Mouse (Mus musculus): ENCODE measurements around the gene Cacna2d3. TPM values are rescaled to one million over a fixed set of nuclear protein-coding genes. Genes with fewer than 3 reads are reported as not detected.

The Cacna2d3 gene
- polyA plus RNA-seq, 1 experiment from 2014 or later, result 0.16 TPM

GRCm38 (mm10) chr14:29712621-29713020, 9.0 kb downstream of the Cacna2d3 start:
- H3K27ac ChIP-seq, result no peak overlapping the region
- H3K9me3 ChIP-seq (replicated peaks), result no peaks in the 10 kb centered on the region
- DNase-seq, result no peak
- H3K4me1 ChIP-seq (replicated peaks), result no peaks in the 10 kb centered on the region
- WGBS (ENCODE audit: insufficient replicate concordance), result 55% methylated on average over 3 of the region's 3 CpGs
- H3K27me3 ChIP-seq, result peaks cover 9% of the 10 kb centered on the region
- no peak overlapping the region for H3K4me2 ChIP-seq
- H3K36me3 ChIP-seq, result no peaks in the 10 kb centered on the region
- no peak for ATAC-seq (ENCODE audit: low read depth)
- H3K9ac ChIP-seq, result no peak overlapping the region
- H3K4me3 ChIP-seq (replicated peaks), result no peak overlapping the region

GRCm38 (mm10) chr14:29707561-29708335, 13.9 kb downstream of the Cacna2d3 start:
- ATAC-seq (ENCODE audit: low read depth), result no peak
- 43% methylated on average over 18 of the region's 18 CpGs for WGBS (ENCODE audit: insufficient replicate concordance)

GRCm38 (mm10) chr14:29702762-29703161, 18.9 kb downstream of the Cacna2d3 start:
- Histone ChIP-seq H3K4me2 (no peak overlapping the region), H3K4me3 (replicated peaks) (no peak overlapping the region), H3K9ac (no peak overlapping the region), H3K36me3 (no peaks in the 10 kb centered on the region), H3K27me3 (0 out of 2 replicates have a peak, but pooled peaks cover 2% of the 10 kb centered on the region), H3K4me1 (replicated peaks) (no peaks in the 10 kb centered on the region), H3K27ac (no peak overlapping the region), H3K9me3 (replicated peaks) (no peaks in the 10 kb centered on the region)
- DNase-seq (no peak), ATAC-seq (ENCODE audit: low read depth) (no peak)
- WGBS (ENCODE audit: insufficient replicate concordance), result 47% methylated on average over 5 of the region's 5 CpGs

More at GRCm38 (mm10) chr14:29707561-29708335, 13.9 kb downstream of the Cacna2d3 start:
- no peak overlapping the region for H3K27ac ChIP-seq
- H3K27me3 ChIP-seq, result 0 out of 2 replicates have a peak, but pooled peaks cover 5% of the 10 kb centered on the region
- no peaks in the 10 kb centered on the region for H3K36me3 ChIP-seq
- no peaks in the 10 kb centered on the region for H3K9me3 ChIP-seq (replicated peaks)
- H3K4me3 ChIP-seq (replicated peaks), result no peak overlapping the region
- H3K4me1 ChIP-seq (replicated peaks), result no peaks in the 10 kb centered on the region
- H3K9ac ChIP-seq, result no peak overlapping the region
- H3K4me2 ChIP-seq, result no peak overlapping the region
- DNase-seq, result no peak

- Histone ChIP-seq H3K4me3 (replicated peaks) (no peak overlapping the region), H3K36me3 (no peaks in the 10 kb centered on the region), H3K9me3 (replicated peaks) (no peaks in the 10 kb centered on the region), H3K27ac (no peak overlapping the region), H3K4me2 (no peak overlapping the region), H3K4me1 (replicated peaks) (no peaks in the 10 kb centered on the region), H3K9ac (no peak overlapping the region), H3K27me3 (no peaks in the 10 kb centered on the region)
- no peak for ATAC-seq (ENCODE audit: low read depth)
- no peak for DNase-seq
- 5% methylated on average over 3 of the region's 3 CpGs for WGBS (ENCODE audit: insufficient replicate concordance)
Observed at GRCm38 (mm10) chr14:29696131-29696530, 25.5 kb downstream of the Cacna2d3 start.

GRCm38 (mm10) chr14:29672436-29673050, 49.1 kb downstream of the Cacna2d3 start:
- H3K27me3 ChIP-seq, result no peaks in the 10 kb centered on the region
- no peaks in the 10 kb centered on the region for H3K36me3 ChIP-seq
- no peaks in the 10 kb centered on the region for H3K9me3 ChIP-seq (replicated peaks)
- H3K27ac ChIP-seq, result no peak overlapping the region
- DNase-seq (no peak), ATAC-seq (ENCODE audit: low read depth) (no peak)
- no peak overlapping the region for H3K9ac ChIP-seq
- no peak overlapping the region for H3K4me3 ChIP-seq (replicated peaks)
- no peaks in the 10 kb centered on the region for H3K4me1 ChIP-seq (replicated peaks)
- WGBS (ENCODE audit: insufficient replicate concordance), result 7% methylated on average over 1 of the region's 1 CpGs
- H3K4me2 ChIP-seq, result no peak overlapping the region

GRCm38 (mm10) chr14:29669826-29670225, 51.8 kb downstream of the Cacna2d3 start:
- Histone ChIP-seq H3K9me3 (replicated peaks) (no peaks in the 10 kb centered on the region), H3K27ac (no peak overlapping the region), H3K4me3 (replicated peaks) (no peak overlapping the region), H3K36me3 (no peaks in the 10 kb centered on the region), H3K27me3 (no peaks in the 10 kb centered on the region), H3K4me2 (no peak overlapping the region), H3K9ac (no peak overlapping the region), H3K4me1 (replicated peaks) (no peaks in the 10 kb centered on the region)
- no peak for DNase-seq
- no peak for ATAC-seq (ENCODE audit: low read depth)
- WGBS (ENCODE audit: insufficient replicate concordance), result 58% methylated on average over 5 of the region's 5 CpGs

GRCm38 (mm10) chr14:29657006-29657405, 64.7 kb downstream of the Cacna2d3 start:
- DNase-seq (no peak), ATAC-seq (ENCODE audit: low read depth) (no peak)
- no peak overlapping the region for H3K9ac ChIP-seq
- H3K27me3 ChIP-seq, result no peaks in the 10 kb centered on the region
- H3K4me1 ChIP-seq (replicated peaks), result no peaks in the 10 kb centered on the region
- H3K9me3 ChIP-seq (replicated peaks), result no peaks in the 10 kb centered on the region
- no peaks in the 10 kb centered on the region for H3K36me3 ChIP-seq
- H3K4me2 ChIP-seq, result no peak overlapping the region
- 33% methylated on average over 1 of the region's 1 CpGs for WGBS (ENCODE audit: insufficient replicate concordance)
- no peak overlapping the region for H3K4me3 ChIP-seq (replicated peaks)
- no peak overlapping the region for H3K27ac ChIP-seq

- 63% methylated on average over 5 of the region's 5 CpGs for WGBS (ENCODE audit: insufficient replicate concordance)
- no peak for DNase-seq
- H3K4me3 ChIP-seq (replicated peaks), result no peak overlapping the region
- no peaks in the 10 kb centered on the region for H3K9me3 ChIP-seq (replicated peaks)
- no peak overlapping the region for H3K4me2 ChIP-seq
- H3K27ac ChIP-seq, result no peak overlapping the region
- H3K27me3 ChIP-seq, result no peaks in the 10 kb centered on the region
- H3K4me1 ChIP-seq (replicated peaks), result no peaks in the 10 kb centered on the region
- H3K9ac ChIP-seq, result no peak overlapping the region
- no peaks in the 10 kb centered on the region for H3K36me3 ChIP-seq
- ATAC-seq (ENCODE audit: low read depth), result no peak
Observed at GRCm38 (mm10) chr14:29650591-29650990, 71.1 kb downstream of the Cacna2d3 start.

GRCm38 (mm10) chr14:29648721-29649120, 72.9 kb downstream of the Cacna2d3 start:
- WGBS (ENCODE audit: insufficient replicate concordance), result 57% methylated on average over 6 of the region's 6 CpGs

GRCm38 (mm10) chr14:29645421-29645820, 76.2 kb downstream of the Cacna2d3 start:
- Histone ChIP-seq H3K4me2 (no peak overlapping the region), H3K27me3 (no peaks in the 10 kb centered on the region), H3K36me3 (no peaks in the 10 kb centered on the region), H3K27ac (no peak overlapping the region), H3K4me1 (replicated peaks) (no peaks in the 10 kb centered on the region), H3K9ac (no peak overlapping the region), H3K9me3 (replicated peaks) (no peaks in the 10 kb centered on the region), H3K4me3 (replicated peaks) (no peak overlapping the region)
- ATAC-seq (ENCODE audit: low read depth) (no peak), DNase-seq (no peak)
- 63% methylated on average over 11 of the region's 11 CpGs for WGBS (ENCODE audit: insufficient replicate concordance)

More at GRCm38 (mm10) chr14:29648721-29649120, 72.9 kb downstream of the Cacna2d3 start:
- DNase-seq (no peak), ATAC-seq (ENCODE audit: low read depth) (no peak)
- H3K4me1 ChIP-seq (replicated peaks), result no peaks in the 10 kb centered on the region
- no peaks in the 10 kb centered on the region for H3K36me3 ChIP-seq
- no peak overlapping the region for H3K4me2 ChIP-seq
- no peak overlapping the region for H3K27ac ChIP-seq
- H3K9me3 ChIP-seq (replicated peaks), result no peaks in the 10 kb centered on the region
- H3K27me3 ChIP-seq, result no peaks in the 10 kb centered on the region
- H3K4me3 ChIP-seq (replicated peaks), result no peak overlapping the region
- no peak overlapping the region for H3K9ac ChIP-seq

GRCm38 (mm10) chr14:29643217-29643616, 78.4 kb downstream of the Cacna2d3 start:
- Histone ChIP-seq H3K4me3 (replicated peaks) (no peak overlapping the region), H3K4me2 (no peak overlapping the region), H3K4me1 (replicated peaks) (no peaks in the 10 kb centered on the region), H3K9me3 (replicated peaks) (no peaks in the 10 kb centered on the region), H3K27me3 (no peaks in the 10 kb centered on the region), H3K27ac (no peak overlapping the region), H3K9ac (no peak overlapping the region), H3K36me3 (no peaks in the 10 kb centered on the region)
- 59% methylated on average over 4 of the region's 4 CpGs for WGBS (ENCODE audit: insufficient replicate concordance)
- no peak for DNase-seq
- ATAC-seq (ENCODE audit: low read depth), result no peak

GRCm38 (mm10) chr14:29639266-29639665, 82.4 kb downstream of the Cacna2d3 start:
- Histone ChIP-seq H3K36me3 (no peaks in the 10 kb centered on the region), H3K9me3 (replicated peaks) (no peaks in the 10 kb centered on the region), H3K4me2 (no peak overlapping the region), H3K27me3 (no peaks in the 10 kb centered on the region), H3K27ac (no peak overlapping the region), H3K4me3 (replicated peaks) (no peak overlapping the region), H3K9ac (no peak overlapping the region), H3K4me1 (replicated peaks) (no peaks in the 10 kb centered on the region)
- DNase-seq (no peak), ATAC-seq (ENCODE audit: low read depth) (no peak)
- WGBS (ENCODE audit: insufficient replicate concordance), result 52% methylated on average over 3 of the region's 3 CpGs

All from liver, embryonic 13.5 days (tissue).